In the genomic region with DNA sequence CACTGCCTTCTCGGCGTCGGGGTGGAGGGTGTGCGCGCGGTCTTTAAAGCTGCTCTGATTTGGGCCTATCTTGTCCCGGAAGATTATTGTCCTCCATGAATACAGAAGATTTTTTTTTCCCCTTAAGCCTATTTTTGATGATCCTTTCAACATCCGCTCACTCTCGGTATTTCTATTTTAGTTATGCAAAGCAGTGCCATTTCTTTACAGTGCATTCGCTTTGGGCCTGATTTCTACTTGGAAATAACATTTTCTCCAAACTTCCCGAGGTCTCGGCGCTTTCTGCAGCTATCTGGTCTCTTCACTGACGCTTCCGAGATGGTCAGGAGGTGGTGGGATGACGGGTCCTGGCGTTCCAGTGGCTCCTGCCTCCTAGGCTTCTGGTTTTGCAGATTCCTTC, we compare ENCODE assay signal across 8 mouse cellular contexts. TPM values are rescaled to one million over a fixed set of nuclear protein-coding genes. Genes with fewer than 3 reads are reported as not detected.
DNase-seq lines count a peak whose midpoint lies in the region; ATAC-seq and TF ChIP-seq lines count a peak whose summit lies in the region.

No protein-coding gene starts in this region.

- no peak for TF ChIP-seq CTCF in E14TG2a.4 (conservative IDR thresholded peaks at IDR 0.05; ENCODE audit: low read length)
- TF ChIP-seq CTCF in liver, embryonic 14.5 days (IDR thresholded peaks at IDR 0.05; ENCODE audit: low read depth): no peak

- H3K4me3 ChIP-seq in heart, embryonic 11.5 days (ENCODE audit: low read depth, low read length): peak overlapping the region; percentile 88
- H3K4me3 ChIP-seq in E14TG2a.4 (replicated peaks; ENCODE audit: low read length): peak overlapping the region; percentile 99
- peak overlapping the region; percentile 73 for H3K4me3 ChIP-seq in forebrain, embryonic 10.5 days
- H3K4me3 ChIP-seq in liver, embryonic 14.5 days (ENCODE audit: insufficient read depth in 1 of 2, low read depth in 2 of 2, low read length in 2 of 2): peak overlapping the region; percentile 83 to 92

- ATAC-seq in heart, embryonic 11.5 days (replicated peaks; ENCODE audit: insufficient number of reproducible peaks, low FRiP score, low TSS enrichment): no peak
- no peak for ATAC-seq in liver, embryonic 14.5 days (ENCODE audit: insufficient read depth)
- no peak for ATAC-seq in monocyte, adult 5-6 weeks (replicated peaks; ENCODE audit: insufficient number of reproducible peaks, low FRiP score, low TSS enrichment, poor library complexity, severe bottlenecking)

- under 1% methylated on average over 17 of the region's 17 CpGs for WGBS in heart, embryonic 11.5 days (ENCODE audit: insufficient replicate concordance)
- WGBS in forebrain, embryonic 10.5 days: under 1% methylated on average over 17 of the region's 17 CpGs
- WGBS in liver, embryonic 14.5 days (ENCODE audit: insufficient replicate concordance): under 1% methylated on average over 17 of the region's 17 CpGs

- TF ChIP-seq EP300 in liver, embryonic 14.5 days (IDR thresholded peaks at IDR 0.05; ENCODE audit: low read depth): no peak

- peak overlapping the region; percentile 92 for H3K9ac ChIP-seq in heart, embryonic 11.5 days (ENCODE audit: low read depth, low read length)
- H3K9ac ChIP-seq in liver, embryonic 14.5 days (replicated peaks): peak overlapping the region; percentile 75

- DNase-seq in heart, adult 8-10 months (ENCODE audit: low spot score): no peak
- DNase-seq in forebrain, embryonic 10.5 days (ENCODE audit: extremely low spot score, low spot score): no peak
- no peak for DNase-seq in liver, embryonic 14.5 days (ENCODE audit: low read depth in 3 of 3, low spot score in 3 of 3)
- DNase-seq in ovary, adult 18-20 months (ENCODE audit: low spot score): no peak
- no peak for DNase-seq in frontal cortex, postnatal 10 days (ENCODE audit: low spot score in 2 of 2)

- H3K27me3 ChIP-seq in heart, embryonic 11.5 days (ENCODE audit: control insufficient read depth, insufficient read depth, low read length): no peaks in the 10 kb centered on the region
- no peaks in the 10 kb centered on the region for H3K27me3 ChIP-seq in E14TG2a.4 (ENCODE audit: insufficient read depth, low read length)
- no peaks in the 10 kb centered on the region for H3K27me3 ChIP-seq in forebrain, embryonic 10.5 days (ENCODE audit: poor library complexity, severe bottlenecking)
- H3K27me3 ChIP-seq in liver, embryonic 14.5 days (ENCODE audit: control insufficient read depth, insufficient read depth, low read length): no peaks in the 10 kb centered on the region

- H3K4me1 ChIP-seq in heart, embryonic 11.5 days (ENCODE audit: control insufficient read depth, insufficient read depth, low read length): peaks cover 30% of the 10 kb centered on the region
- peaks cover 63% of the 10 kb centered on the region for H3K4me1 ChIP-seq in E14TG2a.4 (replicated peaks; ENCODE audit: low read depth, low read length)
- peaks cover 23% of the 10 kb centered on the region for H3K4me1 ChIP-seq in forebrain, embryonic 10.5 days
- H3K4me1 ChIP-seq in liver, embryonic 14.5 days (replicated peaks; ENCODE audit: control insufficient read depth in 2 of 2, insufficient read depth in 2 of 2, low read length in 1 of 2): peaks cover 16 to 35% of the 10 kb centered on the region in 2 experiments

- peak overlapping the region; percentile 96 for H3K4me2 ChIP-seq in heart, embryonic 11.5 days
- peak overlapping the region; percentile 100 for H3K4me2 ChIP-seq in liver, embryonic 14.5 days (ENCODE audit: low read depth)

- peak overlapping the region; percentile 91 for H3K27ac ChIP-seq in heart, embryonic 11.5 days (ENCODE audit: low read depth, low read length)
- peak overlapping the region; percentile 94 for H3K27ac ChIP-seq in forebrain, embryonic 10.5 days
- H3K27ac ChIP-seq in liver, embryonic 14.5 days: peak overlapping the region; percentile 39; the same call in 1 of the 2 replicates

- no peaks in the 10 kb centered on the region for H3K36me3 ChIP-seq in heart, embryonic 11.5 days (ENCODE audit: control insufficient read depth, insufficient read depth, low read length)
- H3K36me3 ChIP-seq in E14TG2a.4 (ENCODE audit: insufficient read depth, low read length): peaks cover 38% of the 10 kb centered on the region
- H3K36me3 ChIP-seq in forebrain, embryonic 10.5 days (replicated peaks): peaks cover 39% of the 10 kb centered on the region
- peaks cover 4% of the 10 kb centered on the region for H3K36me3 ChIP-seq in liver, embryonic 14.5 days (replicated peaks; ENCODE audit: control insufficient read depth, insufficient read depth, low read depth)

- no peaks in the 10 kb centered on the region for H3K9me3 ChIP-seq in heart, embryonic 11.5 days (replicated peaks; ENCODE audit: control insufficient read depth, low read length)
- H3K9me3 ChIP-seq in E14TG2a.4 (ENCODE audit: low read length): peaks cover 23% of the 10 kb centered on the region
- H3K9me3 ChIP-seq in forebrain, embryonic 10.5 days: peaks cover 28% of the 10 kb centered on the region
- no peaks in the 10 kb centered on the region for H3K9me3 ChIP-seq in liver, embryonic 14.5 days (ENCODE audit: control insufficient read depth, low read length)

RNA-seq across cellular contexts. Expression of a gene that starts 0.7 kb away (rescaled TPM):
- 94.0 and 107 TPM in 2 replicates for polyA plus RNA-seq in heart, embryonic 11.5 days (2014; fragmentation: Nextera tagmentation; extraction: Ambion mirVana)
- 10 to 100 TPM; 53.7 to 65.2 (median 57.6) TPM for total RNA-seq in heart, adult 8-10 months (2022)
- polyA plus RNA-seq in forebrain, embryonic 10.5 days (2016; fragmentation: Nextera tagmentation; extraction: Ambion mirVana): 328 and 332 TPM in 2 replicates
- 29.6 and 47.3 TPM in 2 replicates for polyA plus RNA-seq in liver, embryonic 14.5 days (2012; rRNA removed)
- 47.7 and 54.9 TPM in 2 replicates for polyA plus RNA-seq in liver, embryonic 14.5 days (2014; fragmentation: Nextera tagmentation; extraction: Ambion mirVana)
- total RNA-seq in monocyte, adult 5-6 weeks (2017): 58.1 to 70.1 TPM (median 61.4 TPM) in 3 replicates

Comparison
In these comparisons a context has a peak if more than half of its experiments do, and no peak if none do; other contexts are left out.
1. H3K27ac ChIP-seq: peak in every context shown above with its lines; median percentile 94 in forebrain, embryonic 10.5 days; 91 in heart, embryonic 11.5 days; 39 in liver, embryonic 14.5 days.